Mouse (Mus musculus): ENCODE measurements around the gene Ttc7b. TPM values are rescaled to one million over a fixed set of nuclear protein-coding genes. Genes with fewer than 3 reads are reported as not detected.

The Ttc7b gene
- total RNA-seq, 2 experiments from 2014 or later = 6.3 to 7.9 TPM

DNA sequence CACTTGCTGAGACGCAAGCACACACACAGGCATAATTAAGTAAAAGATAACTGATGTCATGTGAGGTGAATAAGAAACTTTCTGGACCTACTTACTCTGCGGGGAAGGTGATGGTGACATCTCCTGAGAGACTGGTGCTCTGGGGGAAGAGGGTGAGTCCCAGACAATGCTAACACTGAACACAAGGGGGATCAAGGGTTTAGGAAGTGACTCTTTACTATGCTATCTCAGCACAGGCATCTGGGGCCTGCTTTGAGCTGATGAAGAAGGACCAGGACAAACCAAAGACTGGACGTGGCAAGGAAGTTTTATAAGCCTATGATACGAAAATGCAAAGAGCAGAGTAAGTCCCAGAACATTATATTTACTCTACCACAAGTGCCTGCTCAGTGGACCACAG lies 92.4 kb downstream of the Ttc7b start:
- peak; percentile 84 for ATAC-seq (replicated peaks; ENCODE audit: low FRiP score, low TSS enrichment, poor library complexity, severe bottlenecking)

DNA sequence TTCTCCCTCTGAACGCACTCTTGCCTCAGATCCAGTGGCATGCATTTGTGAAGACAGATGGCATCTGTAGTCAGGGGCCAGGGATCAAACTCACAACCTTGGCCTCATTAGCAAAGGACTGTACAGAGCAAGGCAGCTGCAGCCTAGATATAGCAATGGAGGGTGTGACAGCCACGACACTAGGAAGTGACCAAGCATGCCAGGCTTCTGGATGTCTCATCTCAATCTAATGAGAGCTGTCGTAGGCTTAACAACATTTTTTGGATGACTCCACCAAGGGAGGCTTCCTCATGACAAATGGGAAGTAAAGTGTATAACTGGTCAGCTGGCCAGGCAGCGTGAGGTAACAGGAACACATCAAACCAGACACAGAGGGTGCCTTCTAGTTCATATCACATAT lies 94.4 kb downstream of the Ttc7b start:
- ATAC-seq (replicated peaks; ENCODE audit: low FRiP score, low TSS enrichment, poor library complexity, severe bottlenecking) = no peak

GRCm38 (mm10) chr12:100425028-100425427 lies 95.6 kb downstream of the Ttc7b start:
- no peak for ATAC-seq (replicated peaks; ENCODE audit: low FRiP score, low TSS enrichment, poor library complexity, severe bottlenecking)

DNA sequence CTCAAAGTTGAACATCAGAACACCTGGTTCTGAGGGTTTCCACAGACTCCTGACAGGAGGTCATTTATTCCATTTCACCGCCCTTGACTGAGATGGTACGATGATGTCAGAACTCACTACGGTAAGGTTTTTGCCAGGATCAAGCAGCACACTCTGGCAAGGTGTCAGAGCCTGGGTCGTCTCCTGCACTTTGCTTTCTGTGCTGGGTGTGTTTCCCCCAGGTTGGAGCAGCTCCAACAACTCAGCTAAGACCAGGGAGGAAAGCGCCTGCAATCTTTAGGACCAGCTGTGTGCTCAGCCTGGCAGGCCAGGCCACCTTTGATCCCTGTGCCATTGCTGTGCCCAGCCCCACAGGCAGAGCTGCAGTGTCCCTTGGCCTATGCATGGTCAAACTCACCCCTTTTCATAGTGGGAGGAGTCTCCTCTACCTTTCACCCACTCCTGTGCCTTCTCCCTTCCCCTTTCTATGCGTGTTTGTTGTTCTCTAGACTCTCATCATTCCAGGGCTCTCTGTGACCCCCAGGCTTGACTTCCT lies 98.3 kb downstream of the Ttc7b start:
- 0 out of 2 replicates have a peak, but pooled peaks have one; percentile 64 for ATAC-seq (replicated peaks; ENCODE audit: low FRiP score, low TSS enrichment, poor library complexity, severe bottlenecking)

DNA sequence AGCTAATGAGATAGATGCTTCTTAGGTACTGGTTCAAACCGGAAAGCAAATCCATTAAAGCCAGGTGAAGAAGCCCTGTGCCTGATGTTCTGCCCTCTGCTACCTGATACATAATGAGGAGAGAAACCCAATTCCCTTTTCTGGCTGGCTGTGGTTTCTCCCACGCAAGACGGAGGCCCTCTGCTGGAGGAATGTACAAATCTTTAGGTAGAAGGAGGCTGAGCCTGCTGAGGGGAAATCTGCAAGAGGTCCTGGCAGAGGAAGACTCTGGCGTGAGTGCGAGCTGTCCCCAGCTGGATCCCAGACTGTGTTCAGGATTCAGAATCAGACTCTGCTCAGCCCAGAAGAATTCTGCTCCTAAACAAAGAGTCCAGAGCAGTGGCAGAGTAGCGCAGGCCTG lies 99.1 kb downstream of the Ttc7b start:
- peak; percentile 52; the same call in 1 of the 2 replicates for ATAC-seq (replicated peaks; ENCODE audit: low FRiP score, low TSS enrichment, poor library complexity, severe bottlenecking)

GRCm38 (mm10) chr12:100420903-100421302 lies 99.7 kb downstream of the Ttc7b start:
- no peak for ATAC-seq (replicated peaks; ENCODE audit: low FRiP score, low TSS enrichment, poor library complexity, severe bottlenecking)

- ATAC-seq (replicated peaks; ENCODE audit: low FRiP score, low TSS enrichment, poor library complexity, severe bottlenecking) = no peak
These were observed 100.4 kb downstream of the Ttc7b start for GRCm38 (mm10) chr12:100419946-100420874.

GRCm38 (mm10) chr12:100415802-100416201 lies 104.8 kb downstream of the Ttc7b start:
- ATAC-seq (replicated peaks; ENCODE audit: low FRiP score, low TSS enrichment, poor library complexity, severe bottlenecking) = no peak

- no peak for ATAC-seq (replicated peaks; ENCODE audit: low FRiP score, low TSS enrichment, poor library complexity, severe bottlenecking)
These were observed 105.8 kb downstream of the Ttc7b start for GRCm38 (mm10) chr12:100414717-100415398.

DNA sequence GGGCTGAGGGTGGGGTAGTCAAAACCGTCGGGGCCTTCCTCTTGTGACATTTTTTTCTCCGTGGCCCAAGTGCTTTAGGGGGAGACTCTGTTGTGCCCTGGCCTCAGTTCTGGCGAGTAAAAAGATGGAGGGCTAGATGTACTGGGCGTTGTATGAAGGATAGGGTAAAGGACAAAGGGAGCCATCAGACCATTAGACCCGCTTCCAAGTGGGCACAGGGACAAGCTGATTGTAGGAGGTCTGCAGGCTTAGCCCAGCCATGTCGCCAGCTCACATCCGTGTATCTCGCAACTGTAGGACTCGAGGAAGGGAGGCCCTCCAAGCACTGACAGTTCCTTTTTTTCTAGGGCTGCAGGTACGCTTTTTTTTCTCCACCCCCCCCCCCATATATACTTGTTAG lies 111.9 kb downstream of the Ttc7b start:
- no peak for ATAC-seq (replicated peaks; ENCODE audit: low FRiP score, low TSS enrichment, poor library complexity, severe bottlenecking)

DNA sequence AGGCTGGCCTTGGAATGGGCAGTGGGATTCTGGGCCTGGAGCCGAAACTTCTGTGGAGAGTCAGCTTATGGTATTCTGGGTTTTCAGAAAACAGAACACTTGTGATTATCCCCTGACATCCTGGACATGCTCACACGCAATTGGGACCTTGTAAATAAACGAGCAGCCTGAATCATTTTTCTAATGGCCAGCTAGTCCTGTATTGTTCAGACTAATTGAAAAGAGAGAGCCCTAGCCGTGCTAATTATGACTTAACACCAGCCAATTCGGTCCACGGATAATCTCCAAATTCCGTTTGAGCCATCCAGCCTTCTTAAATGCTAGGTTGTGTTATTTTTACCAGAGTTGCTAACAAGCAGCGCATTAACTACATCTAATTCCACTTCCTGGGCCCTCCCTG lies 112.5 kb downstream of the Ttc7b start:
- no peak for ATAC-seq (replicated peaks; ENCODE audit: low FRiP score, low TSS enrichment, poor library complexity, severe bottlenecking)

DNA sequence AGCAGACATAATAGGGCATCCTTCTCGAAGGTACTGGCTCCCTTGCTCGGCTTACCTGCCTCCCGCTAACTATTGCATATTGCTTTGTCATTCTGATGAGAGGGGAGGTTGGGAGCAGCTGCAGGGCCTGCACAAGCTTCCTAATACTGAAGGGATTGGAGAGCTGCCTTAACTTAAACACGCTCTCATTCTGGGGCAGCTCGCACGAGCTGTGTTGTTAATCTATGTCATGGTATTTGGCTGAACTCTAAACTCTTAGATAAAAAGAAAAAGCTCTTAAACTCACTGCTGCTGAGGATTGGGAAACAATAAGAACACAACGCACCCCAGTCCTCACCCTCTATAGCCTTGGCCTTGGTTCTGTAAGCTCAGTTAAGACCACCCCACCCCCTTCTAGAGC lies 113.3 kb downstream of the Ttc7b start:
- ATAC-seq (replicated peaks; ENCODE audit: low FRiP score, low TSS enrichment, poor library complexity, severe bottlenecking) = no peak

GRCm38 (mm10) chr12:100406094-100406493 lies 114.5 kb downstream of the Ttc7b start:
- no peak for ATAC-seq (replicated peaks; ENCODE audit: low FRiP score, low TSS enrichment, poor library complexity, severe bottlenecking)

DNA sequence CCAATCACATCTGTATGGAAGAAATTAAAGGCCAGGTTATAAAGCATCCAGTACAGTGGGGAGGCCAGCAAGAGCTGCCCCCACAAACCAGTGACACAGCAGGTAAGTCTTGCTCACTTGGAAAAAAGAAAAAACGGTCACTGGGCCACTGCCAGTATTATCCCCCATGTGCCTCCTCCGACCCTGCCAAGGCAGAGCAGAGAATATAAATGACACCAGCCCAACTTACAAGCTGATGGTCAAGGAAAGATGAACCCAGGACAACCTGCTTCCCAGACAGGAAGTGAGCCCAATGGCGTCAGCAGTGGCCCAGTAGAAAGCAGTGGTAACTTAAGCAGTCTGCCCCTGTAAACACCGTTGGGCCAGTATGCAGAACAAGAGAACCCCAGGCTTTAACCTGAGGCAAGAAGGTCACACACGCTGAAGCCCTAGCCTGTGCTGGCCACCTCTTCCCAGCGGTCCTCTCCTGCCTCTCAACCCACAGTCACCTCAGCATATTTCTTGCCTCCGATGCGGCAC lies 115.1 kb downstream of the Ttc7b start:
- no peak for ATAC-seq (replicated peaks; ENCODE audit: low FRiP score, low TSS enrichment, poor library complexity, severe bottlenecking)

GRCm38 (mm10) chr12:100404430-100404829 lies 116.2 kb downstream of the Ttc7b start:
- no peak for ATAC-seq (replicated peaks; ENCODE audit: low FRiP score, low TSS enrichment, poor library complexity, severe bottlenecking)

- no peak for ATAC-seq (replicated peaks; ENCODE audit: low FRiP score, low TSS enrichment, poor library complexity, severe bottlenecking)
These were observed 117.7 kb downstream of the Ttc7b start for GRCm38 (mm10) chr12:100403005-100403324.

DNA sequence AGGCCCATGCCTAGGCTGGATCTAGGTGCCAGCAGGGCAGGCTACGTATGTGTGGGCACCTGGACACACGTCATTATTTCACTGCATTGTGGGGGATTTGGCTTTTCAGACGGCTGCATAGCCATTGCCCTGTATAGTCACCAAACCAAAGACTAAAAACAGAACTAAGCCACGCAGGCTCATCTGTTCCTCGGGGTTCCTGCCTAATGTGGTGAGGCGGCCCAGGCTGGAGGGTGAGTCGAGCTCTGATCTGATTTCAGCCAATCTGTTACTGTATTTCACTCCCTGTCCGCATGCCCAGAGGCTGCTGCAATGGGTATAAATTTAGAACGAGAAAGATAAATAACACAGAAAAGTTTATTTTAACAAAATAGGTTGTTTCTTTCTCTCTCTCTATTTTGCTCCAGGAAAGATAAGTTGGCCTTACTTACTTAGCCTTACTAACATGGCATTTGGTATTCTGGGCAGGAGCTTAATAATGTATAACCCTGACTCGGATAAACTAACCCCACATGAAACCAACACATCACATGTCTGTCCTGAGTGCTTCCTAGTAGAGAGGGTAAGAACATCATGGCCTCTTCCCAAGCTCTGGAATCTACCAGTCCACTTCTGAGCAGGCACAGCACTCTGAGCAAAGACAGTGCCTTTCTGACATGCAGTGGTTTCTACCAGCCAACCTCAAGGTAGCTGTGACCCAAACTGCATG lies 118.2 kb downstream of the Ttc7b start:
- ATAC-seq (replicated peaks; ENCODE audit: low FRiP score, low TSS enrichment, poor library complexity, severe bottlenecking) = no peak

DNA sequence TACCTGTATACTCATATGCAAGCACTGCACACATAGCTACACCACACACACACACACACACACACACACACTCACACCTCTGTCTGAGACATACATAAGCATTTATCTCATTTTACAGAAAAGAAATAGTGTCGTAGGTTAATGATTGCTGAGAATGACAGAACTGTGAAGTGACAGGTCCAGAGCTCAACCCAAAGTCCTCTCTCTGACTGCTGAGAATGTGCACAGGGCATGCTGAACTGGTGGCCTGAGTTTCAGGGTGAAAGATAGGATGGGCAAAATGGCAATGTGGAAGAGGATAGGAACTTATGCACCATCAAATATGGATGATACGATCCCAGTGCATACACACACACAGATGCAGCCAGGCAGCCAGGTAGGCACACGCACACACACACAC lies 120.5 kb downstream of the Ttc7b start:
- no peak for ATAC-seq (replicated peaks; ENCODE audit: low FRiP score, low TSS enrichment, poor library complexity, severe bottlenecking)

DNA sequence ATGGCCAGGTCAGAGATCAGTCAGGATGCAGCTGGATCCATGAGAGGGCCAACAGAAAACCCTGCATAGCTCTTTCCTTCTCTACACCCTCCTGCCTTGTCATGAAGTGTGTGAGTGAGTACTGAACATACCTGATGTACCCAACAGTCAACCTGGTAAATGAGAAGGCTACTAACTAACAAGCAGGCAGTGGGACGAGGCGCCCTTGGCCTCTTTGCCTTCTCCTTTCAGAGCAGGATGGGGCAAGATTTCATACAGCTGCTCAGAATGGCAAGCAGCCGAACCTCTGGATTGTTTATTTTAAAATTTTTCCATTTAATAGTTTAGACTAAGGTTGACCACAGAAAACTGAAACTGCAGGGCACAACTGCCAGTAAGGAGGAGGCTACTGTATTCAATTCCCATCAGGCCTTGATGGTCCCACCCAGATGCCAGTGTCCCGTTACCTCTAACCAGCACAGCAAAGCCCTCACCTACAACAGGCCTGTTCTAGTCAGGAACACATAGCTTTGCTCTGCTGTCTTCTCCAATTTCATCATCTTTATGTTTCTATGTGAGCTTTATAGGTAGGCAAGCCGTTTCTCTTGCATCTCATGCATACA lies 121.4 kb downstream of the Ttc7b start:
- no peak for ATAC-seq (replicated peaks; ENCODE audit: low FRiP score, low TSS enrichment, poor library complexity, severe bottlenecking)
